Mouse (Mus musculus) forebrain, embryonic 13.5 days (tissue): ENCODE measurements at regions not wholly inside any gene's neighbourhood (a gene's known extent, or its start where the extent isn't known, plus 50 kb on each side); places are given as distances from the start of the nearest gene placed in this dataset.

Source experiments
- ATAC-seq: fragments of 200-750 bp; cut with Nextera tagmentation; 2 replicates; pipeline ENCODE4 v1.8.0; 2017
- H3K27ac ChIP-seq: fragments of 300-500 bp; sonication (generic); 2 replicates; pipeline ENCODE4 v1.5.1; 2015; ENCODE audit warnings: inconsistent platforms, mild to moderate bottlenecking, moderate library complexity
- H3K27me3 ChIP-seq: fragments of 300-500 bp; sonication (generic); 2 replicates; pipeline ENCODE4 v1.6.1; 2015; ENCODE audit warnings: mild to moderate bottlenecking, inconsistent platforms
- H3K36me3 ChIP-seq: fragments of 300-500 bp; sonication (generic); 2 replicates; pipeline ENCODE4 v1.6.1; 2015; ENCODE audit warnings: mild to moderate bottlenecking, inconsistent platforms; ENCODE audit not compliant: poor library complexity, severe bottlenecking
- H3K4me1 ChIP-seq: fragments of 300-500 bp; sonication (generic); 2 replicates; pipeline ENCODE4 v1.6.1; 2015; ENCODE audit warnings: inconsistent platforms
- H3K4me2 ChIP-seq: fragments of 300-500 bp; sonication (generic); 2 replicates; pipeline ENCODE4 v1.6.1; 2015; ENCODE audit warnings: inconsistent platforms, mild to moderate bottlenecking, moderate library complexity
- H3K4me3 ChIP-seq: fragments of 300-500 bp; sonication (generic); 2 replicates; pipeline ENCODE4 v1.5.1; 2015; ENCODE audit warnings: mild to moderate bottlenecking, inconsistent platforms
- H3K9ac ChIP-seq: fragments of 300-500 bp; sonication (generic); 2 replicates; pipeline ENCODE4 v1.6.1; 2015; ENCODE audit warnings: mild to moderate bottlenecking, inconsistent platforms
- H3K9me3 ChIP-seq: fragments of 300-500 bp; sonication (generic); replicated peaks from 2 replicates; pipeline ENCODE4 v1.6.1; 2016; ENCODE audit warnings: inconsistent platforms
- WGBS: fragments of 180-500 bp; shearing (Covaris S2); methylation state at CpG from one replicate; pipeline ENCODE4 v1.1.7; 2015; 5-methylcytosine and 5-hydroxymethylcytosine counted together

GRCm38 (mm10) chr11:22633961-22634360 lies 122.1 kb downstream of the Tmem17 start:
- H3K4me3 ChIP-seq, result no peak overlapping the region
- no peaks in the 10 kb centered on the region for H3K27me3 ChIP-seq
- no peak overlapping the region for H3K4me2 ChIP-seq
- no peak overlapping the region for H3K27ac ChIP-seq
- no peaks in the 10 kb centered on the region for H3K36me3 ChIP-seq
- peaks cover 5% of the 10 kb centered on the region; the same call in 1 of the 2 replicates for H3K4me1 ChIP-seq
- WGBS, result 50% methylated on average over 6 of the region's 6 CpGs
- ATAC-seq, result no peak
- H3K9ac ChIP-seq, result no peak overlapping the region
- H3K9me3 ChIP-seq, result no peaks in the 10 kb centered on the region

GRCm38 (mm10) chr11:22635021-22635420 lies 123.1 kb downstream of the Tmem17 start:
- Histone ChIP-seq H3K36me3 (no peaks in the 10 kb centered on the region), H3K27ac (no peak overlapping the region), H3K9ac (no peak overlapping the region), H3K9me3 (no peaks in the 10 kb centered on the region), H3K27me3 (no peaks in the 10 kb centered on the region), H3K4me3 (no peak overlapping the region), H3K4me1 (peaks cover 5% of the 10 kb centered on the region; the same call in 1 of the 2 replicates), H3K4me2 (no peak overlapping the region)
- no peak for ATAC-seq
- WGBS, result 57% methylated on average over 2 of the region's 2 CpGs

GRCm38 (mm10) chr11:22636321-22636720 lies 124.4 kb downstream of the Tmem17 start:
- Histone ChIP-seq H3K4me3 (no peak overlapping the region), H3K27me3 (no peaks in the 10 kb centered on the region), H3K9ac (no peak overlapping the region), H3K36me3 (no peaks in the 10 kb centered on the region), H3K27ac (no peak overlapping the region), H3K9me3 (no peaks in the 10 kb centered on the region), H3K4me2 (no peak overlapping the region), H3K4me1 (peaks cover 5% of the 10 kb centered on the region; the same call in 1 of the 2 replicates)
- WGBS, result 90% methylated on average over 7 of the region's 7 CpGs
- ATAC-seq, result no peak

- H3K4me1 ChIP-seq, result peaks cover 1% of the 10 kb centered on the region; the same call in 1 of the 2 replicates
- H3K4me3 ChIP-seq, result no peak overlapping the region
- no peaks in the 10 kb centered on the region for H3K27me3 ChIP-seq
- ATAC-seq, result no peak
- no peaks in the 10 kb centered on the region for H3K9me3 ChIP-seq
- WGBS, result 90% methylated on average over 9 of the region's 9 CpGs
- no peak overlapping the region for H3K27ac ChIP-seq
- H3K9ac ChIP-seq, result no peak overlapping the region
- H3K4me2 ChIP-seq, result no peak overlapping the region
- no peaks in the 10 kb centered on the region for H3K36me3 ChIP-seq
These were observed 125.1 kb downstream of the Tmem17 start for GRCm38 (mm10) chr11:22636761-22637557.

- no peaks in the 10 kb centered on the region for H3K36me3 ChIP-seq
- no peaks in the 10 kb centered on the region for H3K9me3 ChIP-seq
- no peak overlapping the region for H3K4me3 ChIP-seq
- WGBS, result 85% methylated on average over 6 of the region's 6 CpGs
- no peak overlapping the region for H3K9ac ChIP-seq
- H3K27ac ChIP-seq, result no peak overlapping the region
- H3K4me1 ChIP-seq, result no peaks in the 10 kb centered on the region
- H3K4me2 ChIP-seq, result no peak overlapping the region
- no peaks in the 10 kb centered on the region for H3K27me3 ChIP-seq
- ATAC-seq, result no peak
These were observed 126.3 kb downstream of the Tmem17 start for GRCm38 (mm10) chr11:22638171-22638570.

GRCm38 (mm10) chr11:22638700-22639099 lies 126.8 kb downstream of the Tmem17 start:
- 83% methylated on average over 2 of the region's 2 CpGs for WGBS
- no peak for ATAC-seq

GRCm38 (mm10) chr11:22640371-22640990 lies 128.6 kb downstream of the Tmem17 start:
- H3K4me3 ChIP-seq, result no peak overlapping the region
- no peak overlapping the region for H3K27ac ChIP-seq
- H3K36me3 ChIP-seq, result no peaks in the 10 kb centered on the region
- no peak for ATAC-seq
- no peaks in the 10 kb centered on the region for H3K27me3 ChIP-seq
- no peak overlapping the region for H3K9ac ChIP-seq
- WGBS, result 65% methylated on average over 3 of the region's 3 CpGs
- H3K9me3 ChIP-seq, result no peaks in the 10 kb centered on the region
- H3K4me1 ChIP-seq, result no peaks in the 10 kb centered on the region
- H3K4me2 ChIP-seq, result no peak overlapping the region

More at GRCm38 (mm10) chr11:22638700-22639099, 126.8 kb downstream of the Tmem17 start:
- Histone ChIP-seq H3K4me2 (no peak overlapping the region), H3K9ac (no peak overlapping the region), H3K4me3 (no peak overlapping the region), H3K4me1 (no peaks in the 10 kb centered on the region), H3K27ac (no peak overlapping the region), H3K36me3 (no peaks in the 10 kb centered on the region), H3K9me3 (no peaks in the 10 kb centered on the region), H3K27me3 (no peaks in the 10 kb centered on the region)

- no peak overlapping the region for H3K9ac ChIP-seq
- H3K27me3 ChIP-seq, result no peaks in the 10 kb centered on the region
- no peak overlapping the region for H3K4me2 ChIP-seq
- ATAC-seq, result no peak
- no peak overlapping the region for H3K4me3 ChIP-seq
- H3K9me3 ChIP-seq, result no peaks in the 10 kb centered on the region
- no peaks in the 10 kb centered on the region for H3K36me3 ChIP-seq
- H3K27ac ChIP-seq, result no peak overlapping the region
- H3K4me1 ChIP-seq, result no peaks in the 10 kb centered on the region
- 76% methylated on average over 1 of the region's 1 CpGs for WGBS
These were observed 129.6 kb downstream of the Tmem17 start for GRCm38 (mm10) chr11:22641450-22641849.

- no peak for ATAC-seq
- no peak overlapping the region for H3K9ac ChIP-seq
- no peaks in the 10 kb centered on the region for H3K36me3 ChIP-seq
- H3K4me2 ChIP-seq, result no peak overlapping the region
- H3K4me1 ChIP-seq, result no peaks in the 10 kb centered on the region
- whole genome bisulfite sequencing, result 57% methylated on average over 3 of the region's 3 CpGs
- H3K27ac ChIP-seq, result no peak overlapping the region
- H3K9me3 ChIP-seq, result no peaks in the 10 kb centered on the region
- no peak overlapping the region for H3K4me3 ChIP-seq
- H3K27me3 ChIP-seq, result no peaks in the 10 kb centered on the region
These were observed 132.2 kb downstream of the Tmem17 start for GRCm38 (mm10) chr11:22644010-22644625.

- Histone ChIP-seq H3K9ac (no peak overlapping the region), H3K36me3 (no peaks in the 10 kb centered on the region), H3K9me3 (no peaks in the 10 kb centered on the region), H3K4me3 (no peak overlapping the region), H3K27me3 (no peaks in the 10 kb centered on the region), H3K4me2 (no peak overlapping the region), H3K27ac (no peak overlapping the region), H3K4me1 (no peaks in the 10 kb centered on the region)
- no peak for ATAC-seq
- WGBS, result 40% methylated on average over 1 of the region's 1 CpGs
These were observed 133.0 kb downstream of the Tmem17 start for GRCm38 (mm10) chr11:22644877-22645276.

GRCm38 (mm10) chr11:22646192-22646936 lies 134.5 kb downstream of the Tmem17 start:
- Histone ChIP-seq H3K27ac (no peak overlapping the region), H3K9ac (no peak overlapping the region), H3K36me3 (no peaks in the 10 kb centered on the region), H3K9me3 (no peaks in the 10 kb centered on the region), H3K4me1 (no peaks in the 10 kb centered on the region), H3K4me3 (no peak overlapping the region), H3K4me2 (no peak overlapping the region), H3K27me3 (no peaks in the 10 kb centered on the region)
- WGBS, result 73% methylated on average over 6 of the region's 6 CpGs
- no peak for ATAC-seq

- no peaks in the 10 kb centered on the region for H3K27me3 ChIP-seq
- no peak overlapping the region for H3K4me3 ChIP-seq
- H3K9ac ChIP-seq, result no peak overlapping the region
- no peak overlapping the region for H3K4me2 ChIP-seq
- no peaks in the 10 kb centered on the region for H3K9me3 ChIP-seq
- 92% methylated on average over 5 of the region's 5 CpGs for WGBS
- no peak for ATAC-seq
- no peaks in the 10 kb centered on the region for H3K4me1 ChIP-seq
- no peaks in the 10 kb centered on the region for H3K36me3 ChIP-seq
- no peak overlapping the region for H3K27ac ChIP-seq
These were observed 136.4 kb downstream of the Tmem17 start for GRCm38 (mm10) chr11:22648275-22648674.
